Mouse (Mus musculus) c-Kit-positive CD71-positive TER-119-positive erythroid progenitor cells, embryonic 14.5 days (primary cell): ENCODE measurements around the gene Ano9.

ENCODE experiments used
- DNase-seq: peaks from one replicate; pipeline ENCODE4 v3.0.0-alpha.2; 2013; ENCODE audit warnings: low spot score

Gene Ano9

GRCm38 (mm10) chr7:141099911-141100691 lies 17.5 kb downstream of the Ano9 start, which contains the start of gene Sigirr:
Gene Sigirr, minus strand, starts transcription at chr7:141100572.
- no peak for DNase-seq

- DNase-seq, result no peak
These were observed 20.4 kb downstream of the Ano9 start for GRCm38 (mm10) chr7:141097177-141097576.

- peak; percentile 54 for DNase-seq
These were observed 21.0 kb downstream of the Ano9 start for GRCm38 (mm10) chr7:141096649-141097056.

- no peak for DNase-seq
These were observed 21.6 kb downstream of the Ano9 start for GRCm38 (mm10) chr7:141096021-141096420.

- no peak for DNase-seq
These were observed 23.0 kb downstream of the Ano9 start for GRCm38 (mm10) chr7:141094487-141095205.

- no peak for DNase-seq
These were observed 23.7 kb downstream of the Ano9 start for GRCm38 (mm10) chr7:141093950-141094349.

- peak; percentile 91 for DNase-seq
These were observed 25.4 kb downstream of the Ano9 start for GRCm38 (mm10) chr7:141092051-141092735.

GRCm38 (mm10) chr7:141090228-141090627 lies 27.4 kb downstream of the Ano9 start:
- no peak for DNase-seq

GRCm38 (mm10) chr7:141088473-141088872 lies 29.1 kb downstream of the Ano9 start:
- no peak for DNase-seq

- no peak for DNase-seq
These were observed 29.7 kb downstream of the Ano9 start for GRCm38 (mm10) chr7:141087894-141088293.

- DNase-seq, result no peak
These were observed 37.8 kb downstream of the Ano9 start for GRCm38 (mm10) chr7:141079481-141080449.

- DNase-seq, result no peak
These were observed 38.7 kb downstream of the Ano9 start for GRCm38 (mm10) chr7:141078876-141079275.

GRCm38 (mm10) chr7:141077841-141078240 lies 39.8 kb downstream of the Ano9 start, which contains the start of gene Pkp3:
Gene Pkp3, plus strand, starts transcription at chr7:141078218.
- no peak for DNase-seq

- no peak for DNase-seq
These were observed 43.8 kb downstream of the Ano9 start for GRCm38 (mm10) chr7:141073782-141074181.

GRCm38 (mm10) chr7:141072017-141072745 lies 45.4 kb downstream of the Ano9 start:
- DNase-seq, result no peak

GRCm38 (mm10) chr7:141070058-141070862 lies 47.3 kb downstream of the Ano9 start:
- peak; percentile 72 for DNase-seq

- DNase-seq, result no peak
These were observed 49.3 kb downstream of the Ano9 start for GRCm38 (mm10) chr7:141068351-141068750.

- no peak for DNase-seq
These were observed 53.0 kb downstream of the Ano9 start for GRCm38 (mm10) chr7:141064576-141064975.

- no peak for DNase-seq
These were observed 53.4 kb downstream of the Ano9 start for GRCm38 (mm10) chr7:141064175-141064574.

- no peak for DNase-seq
These were observed 54.3 kb downstream of the Ano9 start for GRCm38 (mm10) chr7:141063353-141063752.
